Mouse (Mus musculus) ES-E14 (cell line): Measurements from ENCODE around the gene Flot2. TPM values are rescaled to one million over a fixed set of nuclear protein-coding genes. Genes with fewer than 3 reads are reported as not detected.

Source experiments
- DNase-seq: peaks from one replicate; pipeline ENCODE4 v3.0.0-alpha.2; 2013; ENCODE audit warnings: low read depth, low spot score
- H3K27ac ChIP-seq: 2 replicates; pipeline ENCODE4 v1.5.1; 2012; ENCODE audit warnings: low read depth, mild to moderate bottlenecking, low read length, moderate library complexity, mixed read lengths; ENCODE audit not compliant: poor library complexity, insufficient read depth, severe bottlenecking
- H3K36me3 ChIP-seq: 2 replicates; pipeline ENCODE4 v1.6.1; 2012; ENCODE audit warnings: mild to moderate bottlenecking, low read length, moderate library complexity, mixed read lengths; ENCODE audit not compliant: control insufficient read depth, poor library complexity, insufficient read depth, severe bottlenecking
- H3K4me1 ChIP-seq, 2 experiments: fragments of 150-350 bp in 1 of 2; sonication (generic) in 1 of 2; 2 replicates each; pipeline ENCODE4 v1.6.1; 2012; ENCODE audit warnings: low read length in 2 of 2, mild to moderate bottlenecking in 1 of 2, mixed read lengths in 1 of 2; ENCODE audit not compliant: control insufficient read depth in 2 of 2, insufficient read depth in 2 of 2, poor library complexity in 1 of 2
- H3K4me3 ChIP-seq, 2 experiments: fragments of 150-350 bp in 1 of 2; sonication (generic) in 1 of 2; 2 replicates each; pipeline ENCODE4 v1.5.1; 2012; ENCODE audit warnings: low read length in 2 of 2, low read depth in 1 of 2, mild to moderate bottlenecking in 1 of 2, mixed read lengths in 1 of 2; ENCODE audit not compliant: insufficient read depth in 1 of 2, poor library complexity in 1 of 2, severe bottlenecking in 1 of 2
- H3K9ac ChIP-seq: 2 replicates; pipeline ENCODE4 v1.6.1; 2012; ENCODE audit warnings: low read depth, mild to moderate bottlenecking, low read length, mixed read lengths; ENCODE audit not compliant: poor library complexity, insufficient read depth, severe bottlenecking
- H3K9me3 ChIP-seq: fragments of 150-350 bp; sonication (generic); 2 replicates; pipeline ENCODE4 v1.6.1; 2012; ENCODE audit warnings: low read depth, mild to moderate bottlenecking, low read length; ENCODE audit not compliant: control insufficient read depth, insufficient read depth
- CHD2 ChIP-seq: IDR thresholded peaks from 2 replicates; pipeline ENCODE4 v1.6.1; 2014; ENCODE audit warnings: mild to moderate bottlenecking, low read depth, low read length, inconsistent platforms
- HCFC1 ChIP-seq: IDR thresholded peaks from 2 replicates; pipeline ENCODE4 v1.6.1; 2012; ENCODE audit warnings: low read length, inconsistent platforms, borderline replicate concordance; ENCODE audit not compliant: insufficient read depth
- MAFK ChIP-seq: IDR thresholded peaks from 2 replicates; pipeline ENCODE4 v1.6.1; 2014; ENCODE audit warnings: mild to moderate bottlenecking, low read depth, low read length, inconsistent platforms; ENCODE audit not compliant: insufficient read depth
- ZC3H11A ChIP-seq: IDR thresholded peaks from 2 replicates; pipeline ENCODE4 v1.6.1; 2012; ENCODE audit warnings: low read depth, mild to moderate bottlenecking, inconsistent platforms, low read length, borderline replicate concordance
- ZNF384 ChIP-seq: IDR thresholded peaks from 2 replicates; pipeline ENCODE4 v1.6.1; 2012; ENCODE audit warnings: low read depth, low read length, inconsistent platforms
- in situ Hi-C, 2 experiments: fragments of 600-800 bp; cut with MboI; formaldehyde crosslinking; loops; one replicate each; pipeline ENCODE4 v1.15.1; 2025; ENCODE audit warnings: low sequenced_read_pairs in 2 of 2, inconsistent platforms in 1 of 2; ENCODE audit not compliant: unreplicated experiment in 2 of 2
- total RNA-seq: library from RNA; depleted of rRNA; stranded (reverse); fragments of 300-350 nt; gene quantifications from 2 replicates; pipeline ENCODE4 v1.2.3, GENCODE M21; 2012; rRNA removed

Gene Flot2
- 26.7 and 31.9 TPM in 2 replicates for total RNA-seq

DNA sequence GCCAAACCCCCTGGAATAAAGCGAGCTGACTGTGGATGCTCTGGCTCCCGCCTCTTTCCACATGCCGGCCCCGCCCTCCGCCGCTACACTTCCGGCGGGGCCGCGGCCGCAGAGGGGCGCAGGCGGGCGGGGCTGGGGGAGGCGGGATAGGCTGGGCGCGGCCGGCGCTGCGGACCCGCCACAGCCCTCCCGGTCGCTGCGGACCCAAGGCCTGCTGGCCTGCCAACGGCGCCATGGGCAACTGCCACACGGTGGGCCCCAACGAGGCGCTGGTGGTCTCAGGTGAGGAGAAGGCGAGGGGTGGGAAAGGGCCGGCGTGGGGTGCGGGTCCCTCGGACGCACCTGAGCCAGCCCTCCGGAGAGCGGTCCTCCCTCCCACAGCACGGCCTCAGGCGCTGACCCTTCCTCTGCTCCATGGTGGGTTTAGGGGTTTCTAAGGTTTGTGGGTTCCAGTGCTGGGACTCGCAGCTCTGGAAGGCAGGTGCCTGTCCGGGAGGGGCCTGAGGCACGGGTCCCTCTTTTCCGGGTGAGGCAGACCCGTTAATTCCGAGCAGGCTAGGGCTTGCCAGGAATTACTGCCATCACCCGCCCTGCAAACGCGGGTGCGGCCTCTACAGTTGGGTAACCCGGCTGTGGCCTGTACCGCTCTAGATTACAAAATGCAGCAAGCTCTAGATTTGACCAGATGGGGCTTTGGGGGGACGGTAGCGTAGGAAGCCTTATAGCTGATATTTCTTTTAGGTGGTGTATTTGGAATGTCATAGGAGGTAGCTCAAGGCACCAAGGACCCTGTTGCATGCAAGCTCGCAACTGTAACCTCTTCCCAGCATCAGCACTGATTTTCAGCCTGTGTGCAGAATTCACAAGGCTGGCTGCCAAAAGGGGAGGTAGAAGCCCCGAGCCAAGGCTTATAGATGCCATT, at the start of gene Flot2:
Gene Flot2 (plus strand): TSS at position 101 of the 922 bp plus-strand sequence.
- TF ChIP-seq ZNF384 (no peak), ZC3H11A (no peak), MAFK (no peak), HCFC1 (no peak), CHD2 (no peak)
- peak within 1 kb of the TSS; percentile 74 to 86 for H3K4me3 ChIP-seq
- DNase-seq = peak; percentile 30
- H3K27ac ChIP-seq = no peak within 1 kb of the TSS
- H3K36me3 ChIP-seq = peaks cover 5% of the 10 kb centered on the region; the same call in 1 of the 2 replicates
- peaks cover 5% of the 10 kb centered on the region in 2 experiments; a peak in 2 of 4 replicates for H3K4me1 ChIP-seq
- no peaks in the 10 kb centered on the region for H3K9me3 ChIP-seq
- in situ Hi-C loops = no loop called here
- H3K9ac ChIP-seq = peak within 1 kb of the TSS; percentile 81

DNA sequence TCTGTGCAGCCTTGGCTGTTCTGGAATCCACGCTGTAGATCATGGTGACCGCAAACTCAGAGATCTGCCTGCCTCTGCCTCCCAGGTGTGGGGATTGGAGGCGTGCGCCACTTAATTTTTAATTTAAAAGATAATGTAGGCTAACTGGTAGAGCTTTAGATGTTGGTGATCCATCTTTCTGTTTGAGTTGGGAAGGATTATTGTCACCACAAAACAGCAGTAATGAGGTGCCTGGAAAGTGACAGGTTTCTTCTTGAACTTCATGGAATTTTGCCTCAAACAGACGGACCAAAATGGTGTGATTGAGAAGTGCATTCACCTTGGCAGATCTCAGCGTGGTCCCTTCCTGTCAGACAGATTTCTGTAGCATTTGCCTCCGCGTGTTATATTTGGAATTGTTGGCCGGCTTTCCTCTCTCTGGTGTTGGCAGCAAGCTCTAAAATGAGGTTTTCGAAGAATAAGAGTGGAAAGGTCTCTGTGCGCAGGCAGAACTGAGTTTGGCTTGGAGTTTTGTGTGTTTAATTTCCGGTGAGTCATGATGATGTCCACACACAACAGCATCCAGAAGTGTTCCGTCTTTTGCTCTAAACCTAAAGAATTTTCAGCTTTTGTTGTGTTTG, 48.5 kb upstream of the Flot2 start:
- no peak for TF ChIP-seq HCFC1
- no peak for TF ChIP-seq CHD2
- TF ChIP-seq ZC3H11A = no peak
- TF ChIP-seq ZNF384 = no peak
- TF ChIP-seq MAFK = no peak
- in situ Hi-C loops = no loop called here
- H3K9me3 ChIP-seq = no peaks in the 10 kb centered on the region
- H3K9ac ChIP-seq = no peak overlapping the region
- H3K36me3 ChIP-seq = peaks cover 15% of the 10 kb centered on the region
- H3K4me3 ChIP-seq = no peak overlapping the region
- no peak overlapping the region for H3K27ac ChIP-seq
- peaks cover 2 to 5% of the 10 kb centered on the region in 2 experiments; a peak in 3 of 4 replicates for H3K4me1 ChIP-seq
- no peak for DNase-seq

DNA sequence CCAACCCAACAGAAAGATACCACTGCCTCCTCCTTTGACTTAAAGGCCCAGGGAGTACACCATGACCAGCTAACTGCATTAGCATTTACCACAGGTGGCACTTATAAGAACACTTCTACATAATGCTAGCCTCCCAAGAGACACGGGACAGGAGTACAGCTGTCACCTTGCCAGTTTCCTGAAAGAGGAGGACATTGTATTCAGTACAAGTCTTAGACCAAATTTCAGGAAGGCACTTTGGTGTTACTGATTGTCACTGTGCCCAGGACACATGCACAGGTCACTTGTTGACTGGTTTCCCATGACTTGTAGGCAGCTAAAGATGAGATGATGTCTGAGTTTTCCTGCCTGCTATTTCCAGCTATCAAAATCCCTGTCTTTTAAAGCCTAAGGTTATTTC, 42.2 kb upstream of the Flot2 start:
- H3K27ac ChIP-seq = no peak overlapping the region
- H3K36me3 ChIP-seq = peaks cover 14% of the 10 kb centered on the region
- DNase-seq = no peak
- TF ChIP-seq CHD2 (no peak), ZC3H11A (no peak), ZNF384 (no peak), HCFC1 (no peak), MAFK (no peak)
- no peaks in the 10 kb centered on the region for H3K9me3 ChIP-seq
- no peaks in the 10 kb centered on the region for H3K4me1 ChIP-seq
- H3K4me3 ChIP-seq = no peak overlapping the region
- no peak overlapping the region for H3K9ac ChIP-seq
- in situ Hi-C loops = no loop called here

DNA sequence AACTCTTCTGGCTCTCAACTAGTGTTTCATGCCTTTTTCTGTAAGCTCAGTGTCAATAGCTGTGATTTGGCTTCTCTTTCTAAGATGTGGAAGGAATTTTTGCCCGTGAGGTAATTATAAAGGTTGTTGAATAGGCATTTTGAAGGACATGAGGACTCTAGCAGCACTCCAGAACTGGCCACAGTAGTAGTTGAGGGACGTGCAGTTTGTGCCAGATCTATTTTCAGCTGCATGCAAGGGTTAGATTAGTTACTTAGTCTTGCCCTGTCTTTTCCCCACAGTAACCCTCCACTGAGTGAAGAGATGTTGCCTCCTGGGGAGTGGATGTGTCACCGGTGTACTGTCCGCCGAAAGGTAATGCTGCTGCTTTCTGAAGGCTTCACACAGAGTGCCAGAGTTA, 31.3 kb upstream of the Flot2 start:
- no peaks in the 10 kb centered on the region for H3K9me3 ChIP-seq
- no peak overlapping the region for H3K4me3 ChIP-seq
- no peak overlapping the region for H3K9ac ChIP-seq
- in situ Hi-C loops = no loop called here
- TF ChIP-seq CHD2 (no peak), ZNF384 (no peak), MAFK (no peak), ZC3H11A (no peak), HCFC1 (no peak)
- no peak for DNase-seq
- H3K36me3 ChIP-seq = peaks cover 28% of the 10 kb centered on the region
- H3K27ac ChIP-seq = no peak overlapping the region
- no peaks in the 10 kb centered on the region for H3K4me1 ChIP-seq
